Mouse (Mus musculus) thymus, adult 2 months (tissue): ENCODE measurements at regions not wholly inside any gene's neighbourhood (a gene's known extent, or its start where the extent isn't known, plus 50 kb on each side); places are given as distances from the start of the nearest gene placed in this dataset.

Source experiments
- CTCF ChIP-seq: fragments of 200-500 bp; IDR thresholded peaks from 2 replicates; pipeline ENCODE4 v1.5.1; 2012; ENCODE audit warnings: mild to moderate bottlenecking, control low read depth, low read length, moderate library complexity, borderline replicate concordance; ENCODE audit not compliant: control insufficient read depth, poor library complexity, insufficient read depth; ENCODE audit errors: extremely low read depth
- POLR2A ChIP-seq: fragments of 200-500 bp; IDR thresholded peaks from 2 replicates; pipeline ENCODE4 v1.6.1; 2012; ENCODE audit warnings: mild to moderate bottlenecking, low read length, control low read depth, moderate library complexity; ENCODE audit not compliant: control insufficient read depth, poor library complexity, insufficient read depth; ENCODE audit errors: extremely low read depth

DNA sequence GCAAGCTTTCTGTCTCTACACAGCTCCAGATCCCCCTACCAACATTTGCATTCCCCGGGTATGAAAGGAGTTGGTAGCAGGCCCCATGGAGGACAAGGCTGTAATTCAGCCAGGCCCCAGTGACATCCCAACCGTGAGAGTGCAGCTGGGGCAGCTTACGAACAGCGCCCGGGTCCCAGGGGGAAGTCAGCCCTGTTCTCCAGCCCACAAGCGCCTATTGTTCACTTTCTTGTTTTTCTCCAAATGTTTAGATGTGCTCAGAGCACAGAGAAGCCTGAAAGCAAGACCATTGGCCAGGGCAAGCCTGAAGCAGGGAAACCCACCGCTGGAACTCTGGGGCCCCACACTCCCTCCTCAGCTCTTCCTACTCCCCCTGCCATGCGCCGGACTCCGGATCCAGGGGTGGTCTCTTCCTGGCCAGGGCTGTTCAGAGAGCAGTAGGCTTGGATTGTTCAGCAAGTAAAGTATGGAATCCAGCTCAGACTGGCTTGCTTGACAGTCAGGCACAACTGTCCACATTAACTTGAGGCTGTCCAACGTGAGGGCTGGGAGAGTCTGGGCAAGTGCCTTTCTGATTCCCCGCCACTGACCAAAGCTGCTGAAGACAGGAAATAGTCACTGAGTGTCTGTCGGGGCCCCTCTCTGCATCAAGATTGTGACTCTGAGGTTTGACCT lies 142.4 kb downstream of the Zfp36l1 start:
- TF ChIP-seq CTCF (no peak), POLR2A (no peak)
